Mouse (Mus musculus) kidney, adult 8-10 months (tissue): Measurements from ENCODE around the gene Zmiz2.
"Not testable (repeated sequence)": the region's sequence is repeated elsewhere in the genome, so short reads cannot be mapped to it uniquely, and the experiment has no call there.

Source experiments
- DNase-seq, 2 experiments: peaks; one replicate each; pipeline ENCODE4 v3.0.0; 2022

The Zmiz2 gene

GRCm38 (mm10) chr11:6388726-6389413 is at the start of gene Zmiz2:
TSS of gene Zmiz2 (plus strand) at chr11:6389074.
- peak; percentile 94 to 95 for DNase-seq

- no peak for DNase-seq
Observed at GRCm38 (mm10) chr11:6345956-6346355, 42.9 kb upstream of the Zmiz2 start.

GRCm38 (mm10) chr11:6346966-6347365 is 41.9 kb upstream of the Zmiz2 start:
- DNase-seq = no peak

- DNase-seq = no peak
Observed at GRCm38 (mm10) chr11:6348681-6349200, 40.1 kb upstream of the Zmiz2 start.

GRCm38 (mm10) chr11:6349586-6349985 is 39.3 kb upstream of the Zmiz2 start:
- no peak for DNase-seq

GRCm38 (mm10) chr11:6355106-6355505 is 33.8 kb upstream of the Zmiz2 start:
- no peak for DNase-seq

GRCm38 (mm10) chr11:6364581-6365275 is 24.1 kb upstream of the Zmiz2 start:
- no peak for DNase-seq

- DNase-seq = peak; percentile 75 to 78
Observed at GRCm38 (mm10) chr11:6365885-6366284, 23.0 kb upstream of the Zmiz2 start.

- DNase-seq = no peak
Observed at GRCm38 (mm10) chr11:6366434-6366833, 22.4 kb upstream of the Zmiz2 start.

GRCm38 (mm10) chr11:6367156-6367555 is 21.7 kb upstream of the Zmiz2 start:
- no peak for DNase-seq

GRCm38 (mm10) chr11:6367986-6368385 is 20.9 kb upstream of the Zmiz2 start:
- DNase-seq = not testable (repeated sequence)

GRCm38 (mm10) chr11:6371376-6372155 is 17.3 kb upstream of the Zmiz2 start:
- no peak for DNase-seq

- no peak for DNase-seq
Observed at GRCm38 (mm10) chr11:6372784-6373183, 16.1 kb upstream of the Zmiz2 start.

GRCm38 (mm10) chr11:6380916-6381315 is 8.0 kb upstream of the Zmiz2 start:
- DNase-seq = no peak

- no peak for DNase-seq
Observed at GRCm38 (mm10) chr11:6388126-6388725, 648 bp upstream of the Zmiz2 start.

- DNase-seq = no peak
Observed at GRCm38 (mm10) chr11:6389483-6389921, 628 bp downstream of the Zmiz2 start.

GRCm38 (mm10) chr11:6390376-6391053 is 1.6 kb downstream of the Zmiz2 start:
- DNase-seq = no peak

GRCm38 (mm10) chr11:6391516-6392276 is 2.8 kb downstream of the Zmiz2 start:
- DNase-seq = no peak

GRCm38 (mm10) chr11:6392857-6393256 is 4.0 kb downstream of the Zmiz2 start:
- no peak for DNase-seq

GRCm38 (mm10) chr11:6393866-6394265 is 5.0 kb downstream of the Zmiz2 start:
- DNase-seq = no peak

- no peak for DNase-seq
Observed at GRCm38 (mm10) chr11:6395565-6395964, 6.7 kb downstream of the Zmiz2 start.

GRCm38 (mm10) chr11:6398141-6398540 is 9.3 kb downstream of the Zmiz2 start:
- DNase-seq = no peak
